Mouse (Mus musculus): ENCODE measurements around the gene Borcs7. TPM values are rescaled to one million over a fixed set of nuclear protein-coding genes. Genes with fewer than 3 reads are reported as not detected.

Borcs7 gene
- polyA plus RNA-seq, 1 experiment from 2014 or later = 20.1 TPM

- Histone ChIP-seq H3K9ac (ENCODE audit: low read depth, low read length) (no peak within 1 kb of the TSS), H3K27me3 (ENCODE audit: control insufficient read depth, insufficient read depth, low read length) (no peaks in the 10 kb centered on the region), H3K9me3 (ENCODE audit: control insufficient read depth, low read length) (no peaks in the 10 kb centered on the region), H3K27ac (ENCODE audit: low read depth, low read length) (no peak within 1 kb of the TSS), H3K36me3 (ENCODE audit: control insufficient read depth, insufficient read depth, low read length) (no peaks in the 10 kb centered on the region), H3K4me3 (ENCODE audit: low read length) (no peak within 1 kb of the TSS), H3K4me2 (replicated peaks; ENCODE audit: low read depth, low read length) (no peak within 1 kb of the TSS), H3K4me1 (ENCODE audit: control insufficient read depth, insufficient read depth, low read length) (no peaks in the 10 kb centered on the region)
- no peak for ATAC-seq (ENCODE audit: low FRiP score, low TSS enrichment)
- 47% methylated on average over 5 of the region's 5 CpGs for WGBS
Measured at GRCm38 (mm10) chr19:46672766-46673418, 16.8 kb upstream of the Borcs7 start, which contains the start of gene Cyp17a1. Gene Cyp17a1 (minus strand): TSS chr19:46673172.

- 61% methylated on average over 3 of the region's 3 CpGs for WGBS
- Histone ChIP-seq H3K4me1 (ENCODE audit: control insufficient read depth, insufficient read depth, low read length) (no peaks in the 10 kb centered on the region), H3K4me2 (replicated peaks; ENCODE audit: low read depth, low read length) (no peak overlapping the region), H3K27me3 (ENCODE audit: control insufficient read depth, insufficient read depth, low read length) (no peaks in the 10 kb centered on the region), H3K9ac (ENCODE audit: low read depth, low read length) (no peak overlapping the region), H3K9me3 (ENCODE audit: control insufficient read depth, low read length) (no peaks in the 10 kb centered on the region), H3K4me3 (ENCODE audit: low read length) (no peak overlapping the region), H3K27ac (ENCODE audit: low read depth, low read length) (no peak overlapping the region), H3K36me3 (ENCODE audit: control insufficient read depth, insufficient read depth, low read length) (no peaks in the 10 kb centered on the region)
- no peak for ATAC-seq (ENCODE audit: low FRiP score, low TSS enrichment)
Measured at GRCm38 (mm10) chr19:46675641-46676040, 14.1 kb upstream of the Borcs7 start.

- H3K9me3 ChIP-seq (ENCODE audit: control insufficient read depth, low read length) = no peaks in the 10 kb centered on the region
- H3K4me2 ChIP-seq (replicated peaks; ENCODE audit: low read depth, low read length) = no peak overlapping the region
- no peak overlapping the region for H3K4me3 ChIP-seq (ENCODE audit: low read length)
- no peak overlapping the region for H3K9ac ChIP-seq (ENCODE audit: low read depth, low read length)
- no peaks in the 10 kb centered on the region for H3K4me1 ChIP-seq (ENCODE audit: control insufficient read depth, insufficient read depth, low read length)
- no peaks in the 10 kb centered on the region for H3K36me3 ChIP-seq (ENCODE audit: control insufficient read depth, insufficient read depth, low read length)
- H3K27me3 ChIP-seq (ENCODE audit: control insufficient read depth, insufficient read depth, low read length) = no peaks in the 10 kb centered on the region
- ATAC-seq (ENCODE audit: low FRiP score, low TSS enrichment) = no peak
- 65% methylated on average over 12 of the region's 12 CpGs for WGBS
- H3K27ac ChIP-seq (ENCODE audit: low read depth, low read length) = no peak overlapping the region
Measured at GRCm38 (mm10) chr19:46679720-46680383, 9.9 kb upstream of the Borcs7 start.

GRCm38 (mm10) chr19:46690387-46690786 is 681 bp downstream of the Borcs7 start:
- Histone ChIP-seq H3K9ac (ENCODE audit: low read depth, low read length) (peak overlapping the region; percentile 68), H3K4me2 (replicated peaks; ENCODE audit: low read depth, low read length) (peak overlapping the region; percentile 52), H3K27ac (ENCODE audit: low read depth, low read length) (no peak overlapping the region), H3K36me3 (ENCODE audit: control insufficient read depth, insufficient read depth, low read length) (no peaks in the 10 kb centered on the region), H3K9me3 (ENCODE audit: control insufficient read depth, low read length) (no peaks in the 10 kb centered on the region), H3K4me3 (ENCODE audit: low read length) (peak overlapping the region; percentile 60), H3K27me3 (ENCODE audit: control insufficient read depth, insufficient read depth, low read length) (no peaks in the 10 kb centered on the region), H3K4me1 (ENCODE audit: control insufficient read depth, insufficient read depth, low read length) (peaks cover 6% of the 10 kb centered on the region; the same call in 1 of the 2 replicates)
- ATAC-seq (ENCODE audit: low FRiP score, low TSS enrichment) = no peak
- 80% methylated on average over 11 of the region's 11 CpGs for WGBS

- no peak overlapping the region for H3K4me3 ChIP-seq (ENCODE audit: low read length)
- no peak for ATAC-seq (ENCODE audit: low FRiP score, low TSS enrichment)
- no peak overlapping the region for H3K9ac ChIP-seq (ENCODE audit: low read depth, low read length)
- no peak overlapping the region for H3K4me2 ChIP-seq (replicated peaks; ENCODE audit: low read depth, low read length)
- peaks cover 6% of the 10 kb centered on the region; the same call in 1 of the 2 replicates for H3K4me1 ChIP-seq (ENCODE audit: control insufficient read depth, insufficient read depth, low read length)
- no peaks in the 10 kb centered on the region for H3K9me3 ChIP-seq (ENCODE audit: control insufficient read depth, low read length)
- H3K36me3 ChIP-seq (ENCODE audit: control insufficient read depth, insufficient read depth, low read length) = no peaks in the 10 kb centered on the region
- 79% methylated on average over 2 of the region's 2 CpGs for WGBS
- H3K27ac ChIP-seq (ENCODE audit: low read depth, low read length) = no peak overlapping the region
- no peaks in the 10 kb centered on the region for H3K27me3 ChIP-seq (ENCODE audit: control insufficient read depth, insufficient read depth, low read length)
Measured at GRCm38 (mm10) chr19:46691078-46691477, 1.4 kb downstream of the Borcs7 start.

- WGBS = 87% methylated on average over 4 of the region's 4 CpGs
- peaks cover 6% of the 10 kb centered on the region; the same call in 1 of the 2 replicates for H3K4me1 ChIP-seq (ENCODE audit: control insufficient read depth, insufficient read depth, low read length)
- no peaks in the 10 kb centered on the region for H3K9me3 ChIP-seq (ENCODE audit: control insufficient read depth, low read length)
- ATAC-seq (ENCODE audit: low FRiP score, low TSS enrichment) = no peak
- H3K9ac ChIP-seq (ENCODE audit: low read depth, low read length) = no peak overlapping the region
- no peak overlapping the region for H3K4me2 ChIP-seq (replicated peaks; ENCODE audit: low read depth, low read length)
- H3K27me3 ChIP-seq (ENCODE audit: control insufficient read depth, insufficient read depth, low read length) = no peaks in the 10 kb centered on the region
- H3K27ac ChIP-seq (ENCODE audit: low read depth, low read length) = no peak overlapping the region
- H3K36me3 ChIP-seq (ENCODE audit: control insufficient read depth, insufficient read depth, low read length) = no peaks in the 10 kb centered on the region
- H3K4me3 ChIP-seq (ENCODE audit: low read length) = no peak overlapping the region
Measured at GRCm38 (mm10) chr19:46693146-46693545, 3.4 kb downstream of the Borcs7 start.

GRCm38 (mm10) chr19:46696482-46696881 is 6.8 kb downstream of the Borcs7 start:
- ATAC-seq (ENCODE audit: low FRiP score, low TSS enrichment) = no peak
- 94% methylated on average over 8 of the region's 8 CpGs for WGBS

GRCm38 (mm10) chr19:46696943-46697342 is 7.2 kb downstream of the Borcs7 start:
- Histone ChIP-seq H3K9me3 (ENCODE audit: control insufficient read depth, low read length) (no peaks in the 10 kb centered on the region), H3K4me2 (replicated peaks; ENCODE audit: low read depth, low read length) (no peak overlapping the region), H3K4me3 (ENCODE audit: low read length) (no peak overlapping the region), H3K9ac (ENCODE audit: low read depth, low read length) (no peak overlapping the region), H3K36me3 (ENCODE audit: control insufficient read depth, insufficient read depth, low read length) (no peaks in the 10 kb centered on the region), H3K27ac (ENCODE audit: low read depth, low read length) (no peak overlapping the region), H3K27me3 (ENCODE audit: control insufficient read depth, insufficient read depth, low read length) (no peaks in the 10 kb centered on the region), H3K4me1 (ENCODE audit: control insufficient read depth, insufficient read depth, low read length) (no peaks in the 10 kb centered on the region)
- 89% methylated on average over 7 of the region's 7 CpGs for WGBS
- no peak for ATAC-seq (ENCODE audit: low FRiP score, low TSS enrichment)

More at GRCm38 (mm10) chr19:46696482-46696881, 6.8 kb downstream of the Borcs7 start:
- Histone ChIP-seq H3K27ac (ENCODE audit: low read depth, low read length) (no peak overlapping the region), H3K36me3 (ENCODE audit: control insufficient read depth, insufficient read depth, low read length) (no peaks in the 10 kb centered on the region), H3K4me3 (ENCODE audit: low read length) (no peak overlapping the region), H3K4me2 (replicated peaks; ENCODE audit: low read depth, low read length) (no peak overlapping the region), H3K27me3 (ENCODE audit: control insufficient read depth, insufficient read depth, low read length) (no peaks in the 10 kb centered on the region), H3K4me1 (ENCODE audit: control insufficient read depth, insufficient read depth, low read length) (no peaks in the 10 kb centered on the region), H3K9ac (ENCODE audit: low read depth, low read length) (no peak overlapping the region), H3K9me3 (ENCODE audit: control insufficient read depth, low read length) (no peaks in the 10 kb centered on the region)

GRCm38 (mm10) chr19:46697840-46698517 is 8.3 kb downstream of the Borcs7 start:
- H3K27me3 ChIP-seq (ENCODE audit: control insufficient read depth, insufficient read depth, low read length) = no peaks in the 10 kb centered on the region
- ATAC-seq (ENCODE audit: low FRiP score, low TSS enrichment) = no peak
- H3K4me3 ChIP-seq (ENCODE audit: low read length) = no peak overlapping the region
- no peaks in the 10 kb centered on the region for H3K4me1 ChIP-seq (ENCODE audit: control insufficient read depth, insufficient read depth, low read length)
- no peak overlapping the region for H3K4me2 ChIP-seq (replicated peaks; ENCODE audit: low read depth, low read length)
- H3K9me3 ChIP-seq (ENCODE audit: control insufficient read depth, low read length) = no peaks in the 10 kb centered on the region
- H3K9ac ChIP-seq (ENCODE audit: low read depth, low read length) = no peak overlapping the region
- H3K36me3 ChIP-seq (ENCODE audit: control insufficient read depth, insufficient read depth, low read length) = no peaks in the 10 kb centered on the region
- WGBS = 52% methylated on average over 19 of the region's 19 CpGs
- no peak overlapping the region for H3K27ac ChIP-seq (ENCODE audit: low read depth, low read length)
